Mouse (Mus musculus) spleen, adult 2 months (tissue): ENCODE measurements around the gene Arhgef26.

Experiments
- CTCF ChIP-seq: fragments of 200-500 bp; IDR thresholded peaks from 2 replicates; pipeline ENCODE4 v1.5.1; 2011; ENCODE audit warnings: mild to moderate bottlenecking, inconsistent platforms; ENCODE audit not compliant: insufficient read depth, insufficient read length, insufficient replicate concordance; ENCODE audit errors: extremely low read depth
- POLR2A ChIP-seq: fragments of 200-500 bp; IDR thresholded peaks from 2 replicates; pipeline ENCODE4 v1.6.1; 2011; ENCODE audit warnings: low read depth, low read length, inconsistent platforms

GRCm38 (mm10) chr3:62505166-62505900, 167.2 kb downstream of the Arhgef26 start:
- TF ChIP-seq CTCF = no peak
- TF ChIP-seq POLR2A = no peak
